Mouse (Mus musculus) midbrain, embryonic 15.5 days (tissue): Measurements from ENCODE around the gene Hoxb4. TPM values are rescaled to one million over a fixed set of nuclear protein-coding genes. Genes with fewer than 3 reads are reported as not detected.

Source experiments
- ATAC-seq: fragments of 200-750 bp; cut with Nextera tagmentation; replicated peaks from 2 replicates; pipeline ENCODE4 v1.8.0; 2017; ENCODE audit warnings: moderate TSS enrichment
- H3K27ac ChIP-seq: fragments of 300-500 bp; sonication (generic); 2 replicates; pipeline ENCODE4 v1.5.1; 2015; ENCODE audit warnings: mild to moderate bottlenecking, inconsistent platforms
- H3K27me3 ChIP-seq: fragments of 300-500 bp; sonication (generic); replicated peaks from 2 replicates; pipeline ENCODE4 v1.6.1; 2015; ENCODE audit warnings: inconsistent platforms
- H3K36me3 ChIP-seq: fragments of 300-500 bp; sonication (generic); replicated peaks from 2 replicates; pipeline ENCODE4 v1.6.1; 2015; ENCODE audit warnings: inconsistent platforms
- H3K4me1 ChIP-seq: fragments of 300-500 bp; sonication (generic); 2 replicates; pipeline ENCODE4 v1.6.1; 2015; ENCODE audit warnings: inconsistent platforms
- H3K4me2 ChIP-seq: fragments of 300-500 bp; sonication (generic); 2 replicates; pipeline ENCODE4 v1.6.1; 2015; ENCODE audit warnings: inconsistent platforms, mild to moderate bottlenecking, moderate library complexity
- H3K4me3 ChIP-seq: fragments of 300-500 bp; sonication (generic); 2 replicates; pipeline ENCODE4 v1.5.1; 2015; ENCODE audit warnings: mild to moderate bottlenecking, inconsistent platforms
- H3K9ac ChIP-seq: fragments of 300-500 bp; sonication (generic); 2 replicates; pipeline ENCODE4 v1.6.1; 2015; ENCODE audit warnings: mild to moderate bottlenecking, inconsistent platforms
- H3K9me3 ChIP-seq: fragments of 300-500 bp; sonication (generic); 2 replicates; pipeline ENCODE4 v1.6.1; 2016; ENCODE audit warnings: inconsistent platforms
- WGBS: fragments of 180-500 bp; shearing (Covaris S2); methylation state at CpG from one replicate; pipeline ENCODE4 v1.1.7; 2015; ENCODE audit warnings: mixed read lengths; 5-methylcytosine and 5-hydroxymethylcytosine counted together
- polyA plus RNA-seq: library from polyadenylated mRNA; unstranded; fragments of >200 nt; fragmentation: Nextera tagmentation; extraction: Ambion mirVana; gene quantifications from 2 replicates; pipeline ENCODE4 v1.2.1, GENCODE M21; 2015

Gene Hoxb4
- polyA plus RNA-seq, 1 experiment from 2014 or later: not detected

DNA sequence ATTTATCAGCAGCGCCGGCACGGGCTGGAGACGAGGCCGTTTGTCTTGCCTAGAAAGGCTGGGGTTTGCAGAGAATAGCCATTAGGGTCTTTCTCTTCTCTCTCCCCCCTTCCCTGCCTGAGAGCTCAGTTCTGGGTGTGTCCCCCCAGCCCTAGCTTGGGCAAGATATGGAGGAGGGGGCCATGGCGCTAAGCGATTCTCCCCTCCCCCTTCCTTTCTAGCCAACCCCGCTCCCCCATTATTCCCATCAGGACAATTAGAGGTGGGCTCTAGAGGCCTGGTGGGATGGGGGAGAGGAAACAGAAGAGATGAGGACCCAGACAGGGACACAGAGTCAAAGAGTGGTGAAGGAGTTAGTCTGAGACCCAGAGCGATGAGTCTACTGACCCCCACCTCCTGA is 30.7 kb upstream of the Hoxb4 start:
- Histone ChIP-seq H3K27me3 (peaks cover 93% of the 10 kb centered on the region), H3K9ac (no peak overlapping the region), H3K4me3 (no peak overlapping the region), H3K9me3 (no peaks in the 10 kb centered on the region), H3K4me2 (no peak overlapping the region), H3K27ac (no peak overlapping the region), H3K36me3 (no peaks in the 10 kb centered on the region), H3K4me1 (peaks cover 6% of the 10 kb centered on the region; the same call in 1 of the 2 replicates)
- ATAC-seq: no peak
- WGBS: 3% methylated on average over 9 of the region's 9 CpGs

DNA sequence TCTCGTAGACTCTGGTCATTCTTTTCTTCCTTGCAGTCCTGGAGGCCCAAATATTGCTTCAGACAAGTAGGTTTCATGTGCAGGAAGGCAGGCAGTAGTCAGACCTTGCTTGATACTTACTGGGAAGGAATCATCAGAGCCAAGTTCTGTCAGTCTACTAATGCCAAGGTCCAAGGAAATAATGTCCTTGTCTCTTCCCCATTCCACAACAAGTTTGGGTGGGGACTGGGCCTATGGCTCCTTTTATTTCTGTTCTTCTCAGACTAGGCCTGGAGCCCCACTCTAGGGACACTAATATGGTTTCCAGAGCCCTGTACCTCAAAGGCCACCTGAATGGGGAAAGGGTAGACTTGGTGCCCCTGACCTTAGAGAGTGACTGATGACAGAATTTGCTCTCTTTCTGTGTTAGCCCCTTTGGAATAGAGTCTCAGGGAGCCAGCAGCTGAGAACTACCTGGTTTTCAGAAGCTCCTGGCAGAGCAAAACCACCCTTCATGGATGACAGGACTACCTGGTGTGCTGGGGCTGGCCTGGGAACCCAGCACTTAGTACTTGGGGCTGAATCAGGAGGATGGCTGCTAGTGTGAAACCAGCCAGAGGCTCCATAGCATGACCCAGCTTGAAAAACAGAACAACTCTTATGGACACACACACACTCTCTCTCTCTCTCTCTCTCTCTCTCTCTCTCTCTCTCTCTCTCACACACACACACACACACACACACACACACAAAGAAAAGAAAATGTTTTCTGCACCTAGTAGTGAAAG is 29.4 kb upstream of the Hoxb4 start:
- Histone ChIP-seq H3K9me3 (no peaks in the 10 kb centered on the region), H3K4me2 (no peak overlapping the region), H3K27me3 (peaks cover 95% of the 10 kb centered on the region), H3K36me3 (no peaks in the 10 kb centered on the region), H3K4me1 (peaks cover 6% of the 10 kb centered on the region; the same call in 1 of the 2 replicates), H3K9ac (no peak overlapping the region), H3K4me3 (no peak overlapping the region), H3K27ac (no peak overlapping the region)
- WGBS: 11% methylated on average over 1 of the region's 1 CpGs
- no peak for ATAC-seq

DNA sequence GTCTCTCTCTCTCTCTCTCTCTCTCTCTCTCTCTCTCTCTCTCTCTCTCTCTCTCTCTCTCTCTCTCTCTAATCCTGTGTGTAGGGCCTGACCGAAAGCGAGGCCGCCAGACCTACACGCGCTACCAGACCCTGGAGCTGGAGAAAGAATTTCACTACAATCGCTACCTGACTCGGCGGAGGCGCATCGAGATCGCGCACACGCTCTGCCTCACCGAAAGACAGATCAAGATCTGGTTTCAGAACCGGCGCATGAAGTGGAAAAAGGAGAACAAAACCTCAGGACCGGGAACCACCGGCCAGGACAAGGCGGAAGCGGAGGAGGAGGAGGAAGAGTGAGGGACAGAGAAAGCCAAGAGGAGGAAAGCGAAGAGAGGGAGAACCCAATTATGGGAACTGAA is 28.8 kb upstream of the Hoxb4 start:
- WGBS: 2% methylated on average over 21 of the region's 21 CpGs
- Histone ChIP-seq H3K9me3 (no peaks in the 10 kb centered on the region), H3K27me3 (peaks cover 95% of the 10 kb centered on the region), H3K4me2 (no peak overlapping the region), H3K27ac (no peak overlapping the region), H3K4me3 (no peak overlapping the region), H3K36me3 (no peaks in the 10 kb centered on the region), H3K4me1 (peaks cover 3% of the 10 kb centered on the region; the same call in 1 of the 2 replicates), H3K9ac (no peak overlapping the region)
- ATAC-seq: no peak

DNA sequence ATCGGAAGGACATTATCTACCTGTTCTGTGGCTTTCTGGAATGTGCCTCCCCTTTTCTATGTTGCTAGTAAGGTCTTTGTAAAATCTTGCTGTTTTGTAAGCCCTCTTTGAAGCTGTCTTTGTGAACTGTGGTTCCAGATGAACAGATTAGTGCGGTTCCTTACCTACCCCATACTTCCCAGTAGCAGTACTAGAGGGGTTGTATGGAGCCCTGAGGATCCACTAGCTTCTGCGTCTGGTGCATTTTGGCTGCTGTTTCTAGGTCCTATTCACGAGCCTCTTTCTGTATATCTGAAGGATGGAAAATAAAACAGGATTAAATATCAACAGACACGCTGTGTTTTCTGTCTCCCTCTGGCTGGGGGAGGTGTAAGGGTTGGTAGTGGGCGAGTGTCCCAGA is 28.2 kb upstream of the Hoxb4 start:
- no peaks in the 10 kb centered on the region for H3K9me3 ChIP-seq
- H3K9ac ChIP-seq: no peak overlapping the region
- no peak overlapping the region for H3K4me3 ChIP-seq
- H3K36me3 ChIP-seq: no peaks in the 10 kb centered on the region
- ATAC-seq: no peak
- H3K4me1 ChIP-seq: no peaks in the 10 kb centered on the region
- H3K27ac ChIP-seq: no peak overlapping the region
- WGBS: 6% methylated on average over 6 of the region's 6 CpGs
- H3K27me3 ChIP-seq: peaks cover 95% of the 10 kb centered on the region
- no peak overlapping the region for H3K4me2 ChIP-seq

DNA sequence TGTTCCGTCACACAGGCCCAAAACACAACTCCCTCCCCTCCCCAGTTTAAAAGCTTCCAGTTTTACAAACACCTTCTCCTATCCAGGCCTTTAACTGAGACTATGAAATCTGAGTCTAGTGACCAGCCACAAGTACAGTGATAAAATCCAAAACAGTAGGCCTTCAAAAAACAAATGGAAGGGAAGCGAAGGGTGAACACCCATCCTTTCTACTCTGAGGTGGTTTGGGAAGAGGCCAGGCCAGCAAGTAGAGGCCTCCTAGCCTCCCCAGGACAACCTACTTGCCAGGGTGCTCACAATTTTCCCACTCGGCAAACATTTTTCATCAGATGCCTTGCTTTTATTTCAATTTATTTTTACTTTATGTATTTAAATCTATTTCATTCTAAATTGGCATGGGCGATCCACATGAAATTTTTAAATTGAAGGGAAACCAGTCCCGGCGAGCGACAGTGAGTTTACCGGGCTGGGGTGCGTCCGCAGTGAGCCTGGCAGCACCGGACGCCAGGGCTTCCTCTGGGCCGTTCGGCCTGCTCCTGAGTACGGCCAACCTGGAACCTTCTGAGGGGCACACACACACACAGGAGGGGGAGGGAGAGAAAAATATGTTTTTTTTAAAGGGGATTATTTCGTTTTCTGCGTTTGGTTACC is 27.2 kb upstream of the Hoxb4 start:
- Histone ChIP-seq H3K9me3 (no peaks in the 10 kb centered on the region), H3K27me3 (peaks cover 97% of the 10 kb centered on the region), H3K27ac (no peak overlapping the region), H3K36me3 (no peaks in the 10 kb centered on the region), H3K9ac (no peak overlapping the region), H3K4me1 (no peaks in the 10 kb centered on the region), H3K4me2 (no peak overlapping the region), H3K4me3 (no peak overlapping the region)
- 3% methylated on average over 17 of the region's 17 CpGs for WGBS
- ATAC-seq: no peak

DNA sequence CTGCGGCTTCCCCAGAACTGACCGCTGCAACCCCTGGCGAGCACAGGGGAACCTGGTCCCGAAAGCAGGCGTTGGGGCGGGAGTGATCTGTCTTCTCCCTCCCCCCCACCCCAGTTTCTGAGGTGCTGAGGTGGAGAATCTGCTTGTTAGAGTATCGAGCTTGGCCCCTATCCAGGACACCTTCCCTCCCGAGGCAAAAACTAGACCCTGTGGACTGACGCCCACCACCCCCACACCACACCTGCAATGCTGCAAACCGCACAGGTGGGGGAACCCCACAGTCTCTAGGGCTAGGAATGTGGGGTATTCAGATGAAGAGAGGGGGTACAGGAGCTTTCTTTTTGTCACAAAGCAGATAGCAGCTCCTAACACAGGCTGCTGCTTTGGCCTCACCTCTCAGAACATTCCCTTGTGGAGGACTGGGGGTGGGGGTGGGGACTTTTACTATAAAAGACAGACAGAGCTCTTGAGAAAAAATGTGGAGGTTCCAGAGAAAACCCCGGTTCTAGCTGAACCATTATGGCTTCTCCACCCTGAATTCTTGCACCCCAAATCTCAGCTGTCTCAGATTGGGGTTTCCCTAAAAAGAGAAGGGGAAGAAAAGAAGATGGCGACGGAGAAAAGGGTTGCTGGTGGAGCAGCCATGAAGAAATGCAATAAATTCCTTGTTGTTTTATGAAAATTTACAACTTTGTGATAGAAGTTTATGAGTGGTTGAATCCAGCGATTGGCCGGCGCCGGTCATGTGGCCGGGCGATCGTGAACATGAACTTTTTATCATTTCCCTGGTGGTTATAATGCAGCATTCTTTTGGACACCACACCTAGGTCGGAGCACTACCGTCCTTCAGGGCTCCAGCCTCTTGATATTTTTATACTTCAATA is 26.1 kb upstream of the Hoxb4 start, which contains the start of gene Hoxb6:
Gene Hoxb6 (plus strand): TSS at position 796 of the 884 bp plus-strand sequence.
- no peaks in the 10 kb centered on the region for H3K9me3 ChIP-seq
- peaks cover 97% of the 10 kb centered on the region for H3K27me3 ChIP-seq
- H3K27ac ChIP-seq: no peak within 1 kb of the TSS
- H3K4me1 ChIP-seq: no peaks in the 10 kb centered on the region
- no peak within 1 kb of the TSS for H3K4me2 ChIP-seq
- no peak for ATAC-seq
- no peak within 1 kb of the TSS for H3K9ac ChIP-seq
- WGBS: 2% methylated on average over 22 of the region's 22 CpGs
- no peak within 1 kb of the TSS for H3K4me3 ChIP-seq
- H3K36me3 ChIP-seq: no peaks in the 10 kb centered on the region

DNA sequence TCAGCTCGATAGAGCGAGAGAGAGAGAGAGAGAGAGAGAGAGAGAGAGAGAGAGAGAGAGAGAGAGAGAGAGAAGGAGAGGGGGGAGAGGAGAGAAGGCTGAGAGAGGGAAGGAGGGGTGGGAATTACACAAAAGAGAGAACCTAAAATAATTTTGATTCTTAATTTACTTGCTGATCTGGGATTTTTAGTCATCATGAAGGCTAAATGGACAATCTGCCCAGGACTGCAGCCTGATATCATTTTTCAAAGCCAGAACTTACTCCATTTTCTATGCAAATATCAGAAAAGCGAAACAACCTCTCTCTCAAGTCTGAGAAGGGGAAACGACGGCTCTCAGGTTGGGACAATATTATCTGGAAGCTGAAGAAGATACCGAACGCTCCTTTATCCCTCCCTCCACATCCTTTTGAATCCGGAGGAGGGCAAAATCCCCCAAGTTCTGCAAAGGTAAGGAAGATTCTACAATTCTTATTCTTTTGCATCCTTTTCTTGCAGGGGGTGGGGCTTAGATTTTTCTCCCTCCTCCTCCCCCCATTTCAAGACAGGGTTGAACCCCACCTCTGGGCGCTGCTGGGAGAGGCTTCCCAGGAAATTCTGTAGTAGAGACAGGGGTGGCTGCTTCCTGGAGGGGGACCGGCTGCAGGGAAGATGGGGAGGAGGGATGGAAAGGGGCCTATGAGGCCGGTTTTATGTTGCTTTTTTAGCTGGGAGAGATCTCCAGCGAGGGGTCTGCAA is 25.3 kb upstream of the Hoxb4 start:
- Histone ChIP-seq H3K27ac (no peak overlapping the region), H3K4me1 (no peaks in the 10 kb centered on the region), H3K27me3 (peaks cover 97% of the 10 kb centered on the region), H3K4me3 (no peak overlapping the region), H3K9ac (no peak overlapping the region), H3K4me2 (no peak overlapping the region), H3K9me3 (no peaks in the 10 kb centered on the region), H3K36me3 (no peaks in the 10 kb centered on the region)
- 0% methylated on average over 12 of the region's 12 CpGs for WGBS
- ATAC-seq: no peak

DNA sequence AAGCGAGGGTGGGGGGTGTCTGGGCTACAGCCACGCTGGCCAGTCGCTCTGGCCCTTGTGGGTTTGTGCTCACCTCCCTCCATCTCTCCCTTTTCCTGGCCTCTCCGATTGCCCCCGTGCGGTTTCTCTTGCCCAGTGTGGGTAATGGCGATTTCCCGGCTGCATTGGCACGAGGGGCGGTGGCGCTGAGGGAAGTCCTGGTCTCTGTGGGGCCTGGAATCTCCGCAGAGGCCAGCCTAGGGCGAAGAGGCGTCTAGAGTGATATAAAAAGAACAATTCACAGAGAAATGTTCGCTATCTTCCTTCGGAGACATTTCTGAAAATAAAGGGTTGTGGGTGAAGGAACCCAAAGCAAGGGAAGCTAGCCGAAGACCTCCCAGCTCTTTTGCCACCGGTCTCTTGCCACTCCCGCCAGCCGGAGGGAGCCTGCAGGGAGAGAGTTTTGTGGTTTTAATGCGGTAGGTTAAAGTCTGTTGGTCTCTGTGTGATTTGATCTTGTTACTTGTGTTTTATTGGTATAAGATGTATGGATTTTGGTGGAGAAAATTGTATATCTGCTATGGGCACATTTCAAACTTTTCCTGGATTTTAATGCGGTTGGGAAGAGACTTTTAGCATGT is 24.7 kb upstream of the Hoxb4 start:
- H3K4me1 ChIP-seq: no peaks in the 10 kb centered on the region
- ATAC-seq: no peak
- H3K4me3 ChIP-seq: no peak overlapping the region
- 2% methylated on average over 22 of the region's 22 CpGs for WGBS
- no peak overlapping the region for H3K27ac ChIP-seq
- H3K9me3 ChIP-seq: no peaks in the 10 kb centered on the region
- no peaks in the 10 kb centered on the region for H3K36me3 ChIP-seq
- no peak overlapping the region for H3K4me2 ChIP-seq
- H3K27me3 ChIP-seq: peaks cover 97% of the 10 kb centered on the region
- no peak overlapping the region for H3K9ac ChIP-seq

DNA sequence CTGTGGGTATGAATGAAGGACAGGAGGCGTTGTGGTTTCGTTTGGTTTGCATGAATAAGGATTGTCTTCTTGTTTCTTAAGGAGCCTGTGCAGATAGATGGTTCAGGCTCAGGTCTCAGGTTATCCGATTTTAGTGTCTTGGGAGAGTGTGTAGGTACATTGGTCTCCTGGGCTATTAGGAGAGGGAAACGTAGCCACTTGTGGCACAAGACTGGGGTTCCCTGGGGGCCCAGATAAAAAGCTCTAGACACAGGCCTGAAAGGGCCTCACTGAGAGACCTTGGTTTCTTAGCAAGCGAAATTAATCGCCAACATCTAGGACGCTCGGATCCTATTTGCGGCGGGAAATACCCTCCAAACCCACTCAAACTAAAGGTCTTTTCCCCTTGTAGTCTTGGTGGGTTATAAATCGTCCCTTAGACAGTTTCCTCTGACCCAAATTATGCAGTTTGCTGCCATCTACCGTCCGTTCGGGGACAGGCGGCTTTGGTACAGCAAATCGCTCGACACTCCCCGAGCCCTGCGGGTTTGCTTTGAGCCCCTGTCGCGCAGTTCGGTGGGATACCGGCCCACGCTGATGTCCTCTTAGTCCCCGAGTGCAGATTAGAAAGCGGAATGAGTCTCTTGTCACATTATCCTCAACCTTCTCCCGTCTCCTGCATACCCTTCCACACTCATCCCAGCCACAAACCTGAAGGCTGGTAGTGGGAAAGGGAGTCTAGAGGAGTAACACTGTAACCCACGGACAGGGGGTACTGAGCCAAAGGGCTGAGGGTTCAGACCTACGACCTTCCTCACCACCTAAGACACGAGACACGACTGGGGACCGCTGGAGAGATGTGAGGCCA is 23.6 kb upstream of the Hoxb4 start:
- Histone ChIP-seq H3K4me1 (no peaks in the 10 kb centered on the region), H3K9ac (no peak overlapping the region), H3K9me3 (no peaks in the 10 kb centered on the region), H3K4me3 (no peak overlapping the region), H3K27me3 (peaks cover 96% of the 10 kb centered on the region), H3K36me3 (no peaks in the 10 kb centered on the region), H3K4me2 (no peak overlapping the region), H3K27ac (no peak overlapping the region)
- ATAC-seq: no peak
- under 1% methylated on average over 32 of the region's 32 CpGs for WGBS

DNA sequence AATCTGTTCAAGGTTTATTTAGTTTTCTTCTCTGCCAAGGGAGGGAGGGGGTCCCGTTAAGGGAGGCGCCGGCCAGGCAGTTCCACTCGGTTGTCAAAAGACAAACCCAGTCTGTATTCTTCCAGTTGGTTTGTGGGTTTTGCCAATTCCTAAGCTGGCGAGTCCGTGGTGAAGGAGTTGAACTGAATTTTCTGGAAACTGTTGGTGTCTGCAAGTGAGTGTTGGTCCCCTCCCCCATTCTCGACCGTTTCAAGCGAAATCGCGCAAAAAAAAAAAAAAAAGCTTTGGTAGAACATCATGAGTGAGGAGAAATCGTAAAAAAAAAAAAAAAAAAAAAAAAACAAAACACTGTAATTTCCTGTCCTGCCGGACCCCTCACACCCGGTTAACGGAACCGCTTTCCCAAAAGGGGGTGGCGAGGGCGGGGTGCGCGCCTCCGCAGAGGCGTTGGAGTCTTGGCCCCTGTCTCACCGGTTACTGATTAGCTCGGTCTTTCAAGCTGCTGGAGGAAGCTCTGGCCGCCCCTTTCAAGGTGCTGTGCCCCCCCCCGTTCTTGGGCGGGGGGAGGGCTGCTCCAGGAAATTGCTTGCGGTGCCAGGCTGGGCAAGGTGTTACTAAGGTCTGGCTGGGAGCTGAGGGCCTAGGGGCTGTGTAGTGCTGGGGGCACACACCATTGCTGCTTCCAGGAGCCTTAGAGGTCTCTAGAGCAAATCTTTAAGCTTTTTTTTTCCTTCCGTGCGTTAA is 22.8 kb upstream of the Hoxb4 start:
- WGBS: 1% methylated on average over 30 of the region's 30 CpGs
- Histone ChIP-seq H3K4me3 (no peak overlapping the region), H3K36me3 (no peaks in the 10 kb centered on the region), H3K27ac (no peak overlapping the region), H3K4me1 (no peaks in the 10 kb centered on the region), H3K27me3 (peaks cover 96% of the 10 kb centered on the region), H3K9ac (no peak overlapping the region), H3K9me3 (no peaks in the 10 kb centered on the region), H3K4me2 (no peak overlapping the region)
- no peak for ATAC-seq
